Comparison of ENCODE assay signal across 9 mouse cellular contexts in genomic region chr5:72175530-72175929, GRCm38 (mm10). TPM values are rescaled to one million over a fixed set of nuclear protein-coding genes. Genes with fewer than 3 reads are reported as not detected.
A peak's percentile ranks its signal among the peaks of the same experiment; 100 is the strongest.
DNase-seq lines count a peak whose midpoint lies in the region; ATAC-seq lines count a peak whose summit lies in the region.
"Had no signal": no experiment of that assay in that cellular context is flagged by ENCODE, and none has a peak within 500 bp of the region (broad histone marks: within the 10 kb centered on the region; RNA-seq: fewer than 3 reads in every experiment).

No protein-coding gene starts in this region.

- no peaks in the 10 kb centered on the region for H3K27me3 ChIP-seq in forebrain, embryonic 10.5 days (ENCODE audit: poor library complexity, severe bottlenecking)
- no peaks in the 10 kb centered on the region for H3K27me3 ChIP-seq in limb, embryonic 13.5 days
- H3K27me3 ChIP-seq: limb, embryonic 15.5 days had no signal

- peak; percentile 18 for DNase-seq in CD4-positive, CD25-positive, alpha-beta regulatory T cell, adult 2 months (ENCODE audit: low read depth, low spot score)
- DNase-seq in forebrain, embryonic 10.5 days (ENCODE audit: extremely low spot score, low spot score), result no peak
- no peak for DNase-seq in cerebellum, adult 11 months
- no peak for DNase-seq in gastrocnemius, adult 8-10 months (ENCODE audit: low spot score in 2 of 2)
- no peak for DNase-seq in cerebellum, postnatal 4 days (ENCODE audit: low spot score in 2 of 2)
- DNase-seq: cerebellum, postnatal 36 days had no signal

- H3K4me1 ChIP-seq in forebrain, embryonic 10.5 days, result peaks cover 16% of the 10 kb centered on the region
- H3K4me1 ChIP-seq in limb, embryonic 13.5 days, result 0 out of 2 replicates have a peak, but pooled peaks cover 2% of the 10 kb centered on the region
- H3K4me1 ChIP-seq: limb, embryonic 15.5 days had no signal

- no peaks in the 10 kb centered on the region for H3K9me3 ChIP-seq in forebrain, embryonic 10.5 days
- no peaks in the 10 kb centered on the region for H3K9me3 ChIP-seq in limb, embryonic 13.5 days
- H3K9me3 ChIP-seq: limb, embryonic 15.5 days had no signal

- H3K9ac ChIP-seq in limb, embryonic 13.5 days, result no peak overlapping the region
- H3K9ac ChIP-seq: limb, embryonic 15.5 days had no signal

- H3K36me3 ChIP-seq in forebrain, embryonic 10.5 days (replicated peaks), result no peaks in the 10 kb centered on the region
- H3K36me3 ChIP-seq in limb, embryonic 13.5 days, result no peaks in the 10 kb centered on the region
- H3K36me3 ChIP-seq: limb, embryonic 15.5 days had no signal

- peak; percentile 64 for ATAC-seq in CD4-positive, CD25-positive, alpha-beta regulatory T cell, adult 4 months
- no peak for ATAC-seq in limb, embryonic 13.5 days (ENCODE audit: low FRiP score, low read depth)

- 21% methylated on average over 7 of the region's 7 CpGs for WGBS in forebrain, embryonic 10.5 days
- WGBS in limb, embryonic 13.5 days, result 32% methylated on average over 7 of the region's 7 CpGs

- peak overlapping the region; percentile 31; the same call in 1 of the 2 replicates for H3K4me2 ChIP-seq in limb, embryonic 13.5 days (replicated peaks)
- H3K4me2 ChIP-seq: limb, embryonic 15.5 days had no signal

- peak overlapping the region; percentile 67 for H3K27ac ChIP-seq in forebrain, embryonic 10.5 days
- no peak overlapping the region for H3K27ac ChIP-seq in limb, embryonic 13.5 days
- H3K27ac ChIP-seq: limb, embryonic 15.5 days had no signal

- H3K4me3 ChIP-seq in forebrain, embryonic 10.5 days, result peak overlapping the region; percentile 11; the same call in 1 of the 2 replicates
- no peak overlapping the region for H3K4me3 ChIP-seq in limb, embryonic 13.5 days
- H3K4me3 ChIP-seq: limb, embryonic 15.5 days had no signal

RNA-seq across cellular contexts. Expression of gene Commd8, which starts 7.5 kb away (rescaled TPM):
- polyA plus RNA-seq in CD4-positive, CD25-positive, alpha-beta regulatory T cell, adult 4 months (2017; shearing (Covaris generic)), result 100 to 1,000 TPM; 160 to 172 TPM
- polyA plus RNA-seq in forebrain, embryonic 10.5 days (2016; fragmentation: Nextera tagmentation; extraction: Ambion mirVana), result 153 and 161 TPM in 2 replicates
- polyA plus RNA-seq in limb, embryonic 13.5 days (2015; fragmentation: Nextera tagmentation; extraction: Ambion mirVana), result 147 and 157 TPM in 2 replicates
- total RNA-seq in gastrocnemius, adult 8-10 months (2022), result 10 to 100 TPM; 27.3 to 36.5 (median 31.9) TPM
